Mouse (Mus musculus) Muller cell, postnatal 12 days (primary cell): ENCODE results near the gene Clec2l.
A peak's percentile ranks its signal among the peaks of the same experiment; 100 is the strongest.

ENCODE experiments used
- DNase-seq: peaks from one replicate; pipeline ENCODE4 v3.0.0-alpha.2; 2015; ENCODE audit errors: inconsistent ontology term

The Clec2l gene

GRCm38 (mm10) chr6:38718625-38719024 is 55.8 kb downstream of the Clec2l start:
- no peak for DNase-seq

- DNase-seq: peak; percentile 37
Measured at GRCm38 (mm10) chr6:38719229-38719628, 56.4 kb downstream of the Clec2l start.

- DNase-seq: no peak
Measured at GRCm38 (mm10) chr6:38721361-38721760, 58.5 kb downstream of the Clec2l start.

- DNase-seq: no peak
Measured at GRCm38 (mm10) chr6:38725515-38725914, 62.6 kb downstream of the Clec2l start.
